Mouse (Mus musculus): ENCODE measurements at regions not wholly inside any gene's neighbourhood (a gene's known extent, or its start where the extent isn't known, plus 50 kb on each side); places are given as distances from the start of the nearest gene placed in this dataset.

DNA sequence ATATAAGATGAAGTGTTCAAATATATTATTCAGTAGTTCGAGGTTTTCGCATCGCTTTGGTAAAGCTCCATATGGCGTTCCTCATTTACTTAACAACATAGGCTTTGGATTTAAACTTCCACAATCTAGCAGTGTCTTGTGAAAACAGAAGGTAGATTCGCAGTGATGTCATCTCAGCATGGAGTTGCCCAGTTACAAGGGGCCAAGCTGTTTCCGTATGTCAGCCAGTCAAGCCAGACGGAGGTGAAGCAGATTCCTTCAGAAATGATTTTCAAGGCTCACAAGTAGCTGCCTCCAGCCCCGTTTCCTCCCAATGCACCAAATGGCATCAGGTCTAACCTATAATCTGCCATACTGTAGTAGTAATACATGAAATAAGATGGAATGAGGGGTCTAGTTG is 224.6 kb downstream of the Rwdd3 start:
- 89% methylated on average over 8 of the region's 8 CpGs for WGBS
- ATAC-seq (ENCODE audit: low FRiP score, low TSS enrichment), result no peak

GRCm38 (mm10) chr3:120934401-120934800 is 237.1 kb downstream of the Rwdd3 start:
- ATAC-seq (ENCODE audit: low FRiP score, low TSS enrichment), result no peak
- Histone ChIP-seq H3K36me3 (ENCODE audit: control insufficient read depth, insufficient read depth, low read length) (no peaks in the 10 kb centered on the region), H3K9me3 (ENCODE audit: control insufficient read depth, low read length) (no peaks in the 10 kb centered on the region), H3K4me1 (ENCODE audit: control insufficient read depth, insufficient read depth, low read length) (no peaks in the 10 kb centered on the region), H3K27ac (ENCODE audit: low read depth, low read length) (no peak overlapping the region), H3K4me2 (replicated peaks; ENCODE audit: low read depth, low read length) (no peak overlapping the region), H3K4me3 (ENCODE audit: low read length) (no peak overlapping the region), H3K9ac (ENCODE audit: low read depth, low read length) (no peak overlapping the region), H3K27me3 (ENCODE audit: control insufficient read depth, insufficient read depth, low read length) (no peaks in the 10 kb centered on the region)
- WGBS, result 93% methylated on average over 4 of the region's 4 CpGs

More for the DNA sequence above, 224.6 kb downstream of the Rwdd3 start:
- Histone ChIP-seq H3K9me3 (ENCODE audit: control insufficient read depth, low read length) (no peaks in the 10 kb centered on the region), H3K36me3 (ENCODE audit: control insufficient read depth, insufficient read depth, low read length) (no peaks in the 10 kb centered on the region), H3K4me1 (ENCODE audit: control insufficient read depth, insufficient read depth, low read length) (no peaks in the 10 kb centered on the region), H3K4me2 (replicated peaks; ENCODE audit: low read depth, low read length) (no peak overlapping the region), H3K27me3 (ENCODE audit: control insufficient read depth, insufficient read depth, low read length) (no peaks in the 10 kb centered on the region), H3K27ac (ENCODE audit: low read depth, low read length) (no peak overlapping the region), H3K9ac (ENCODE audit: low read depth, low read length) (no peak overlapping the region), H3K4me3 (ENCODE audit: low read length) (no peak overlapping the region)

DNA sequence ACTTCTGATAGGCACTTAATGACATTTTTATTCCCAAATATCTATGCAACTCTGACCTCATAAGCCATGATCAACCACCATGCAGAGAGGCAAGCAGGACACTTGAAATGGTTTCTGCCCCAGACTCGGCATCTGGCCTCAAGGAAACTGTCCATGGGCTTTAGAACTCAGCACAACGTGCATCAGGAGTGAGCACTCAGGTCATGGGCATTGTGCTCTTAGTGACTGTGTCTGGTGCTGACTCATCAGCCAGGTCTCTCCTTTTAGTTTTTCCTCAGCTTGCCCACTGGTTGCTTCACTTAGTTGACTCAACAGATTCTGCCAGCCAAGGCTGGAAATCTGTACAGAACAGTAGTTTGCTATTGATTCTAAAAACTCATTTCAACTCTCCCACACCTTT is 251.1 kb downstream of the Rwdd3 start:
- H3K27me3 ChIP-seq (ENCODE audit: control insufficient read depth, insufficient read depth, low read length), result no peaks in the 10 kb centered on the region
- no peak overlapping the region for H3K27ac ChIP-seq (ENCODE audit: low read depth, low read length)
- no peaks in the 10 kb centered on the region for H3K4me1 ChIP-seq (ENCODE audit: control insufficient read depth, insufficient read depth, low read length)
- no peaks in the 10 kb centered on the region for H3K36me3 ChIP-seq (ENCODE audit: control insufficient read depth, insufficient read depth, low read length)
- H3K9me3 ChIP-seq (ENCODE audit: control insufficient read depth, low read length), result no peaks in the 10 kb centered on the region
- ATAC-seq (ENCODE audit: low FRiP score, low TSS enrichment), result no peak
- WGBS, result 82% methylated on average over 2 of the region's 2 CpGs
- no peak overlapping the region for H3K4me3 ChIP-seq (ENCODE audit: low read length)
- H3K9ac ChIP-seq (ENCODE audit: low read depth, low read length), result no peak overlapping the region
- no peak overlapping the region for H3K4me2 ChIP-seq (replicated peaks; ENCODE audit: low read depth, low read length)

DNA sequence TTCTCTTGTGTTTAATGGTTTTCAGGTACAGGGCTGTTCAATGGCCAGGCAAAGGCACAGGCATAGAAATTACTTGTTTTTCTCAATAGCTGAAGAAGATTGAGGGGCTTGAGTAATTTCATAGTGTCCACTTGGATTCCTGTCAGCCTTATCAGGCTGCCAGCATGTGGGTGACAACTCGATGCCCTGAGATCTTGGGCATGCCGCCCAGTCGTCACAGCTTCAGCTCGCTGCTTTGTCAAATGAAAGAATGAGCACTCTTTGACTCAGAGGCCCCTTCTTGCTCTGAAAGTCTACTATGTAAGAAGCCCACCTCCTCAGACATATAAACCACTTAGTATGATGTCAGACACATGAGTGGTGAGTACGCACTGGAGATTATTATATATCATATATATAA is 272.6 kb downstream of the Rwdd3 start:
- WGBS, result 92% methylated on average over 5 of the region's 5 CpGs
- no peak overlapping the region for H3K4me2 ChIP-seq (replicated peaks; ENCODE audit: low read depth, low read length)

GRCm38 (mm10) chr3:120898258-120898657 is 273.2 kb downstream of the Rwdd3 start:
- Histone ChIP-seq H3K27me3 (ENCODE audit: control insufficient read depth, insufficient read depth, low read length) (no peaks in the 10 kb centered on the region), H3K27ac (ENCODE audit: low read depth, low read length) (no peak overlapping the region), H3K9me3 (ENCODE audit: control insufficient read depth, low read length) (no peaks in the 10 kb centered on the region), H3K36me3 (ENCODE audit: control insufficient read depth, insufficient read depth, low read length) (no peaks in the 10 kb centered on the region), H3K4me3 (ENCODE audit: low read length) (no peak overlapping the region), H3K4me1 (ENCODE audit: control insufficient read depth, insufficient read depth, low read length) (no peaks in the 10 kb centered on the region), H3K4me2 (replicated peaks; ENCODE audit: low read depth, low read length) (no peak overlapping the region), H3K9ac (ENCODE audit: low read depth, low read length) (no peak overlapping the region)
- WGBS, result 82% methylated on average over 9 of the region's 9 CpGs
- no peak for ATAC-seq (ENCODE audit: low FRiP score, low TSS enrichment)

More for the DNA sequence above, 272.6 kb downstream of the Rwdd3 start:
- ATAC-seq (ENCODE audit: low FRiP score, low TSS enrichment), result no peak
- Histone ChIP-seq H3K9me3 (ENCODE audit: control insufficient read depth, low read length) (no peaks in the 10 kb centered on the region), H3K27me3 (ENCODE audit: control insufficient read depth, insufficient read depth, low read length) (no peaks in the 10 kb centered on the region), H3K27ac (ENCODE audit: low read depth, low read length) (no peak overlapping the region), H3K9ac (ENCODE audit: low read depth, low read length) (no peak overlapping the region), H3K36me3 (ENCODE audit: control insufficient read depth, insufficient read depth, low read length) (no peaks in the 10 kb centered on the region), H3K4me1 (ENCODE audit: control insufficient read depth, insufficient read depth, low read length) (no peaks in the 10 kb centered on the region), H3K4me3 (ENCODE audit: low read length) (no peak overlapping the region)

DNA sequence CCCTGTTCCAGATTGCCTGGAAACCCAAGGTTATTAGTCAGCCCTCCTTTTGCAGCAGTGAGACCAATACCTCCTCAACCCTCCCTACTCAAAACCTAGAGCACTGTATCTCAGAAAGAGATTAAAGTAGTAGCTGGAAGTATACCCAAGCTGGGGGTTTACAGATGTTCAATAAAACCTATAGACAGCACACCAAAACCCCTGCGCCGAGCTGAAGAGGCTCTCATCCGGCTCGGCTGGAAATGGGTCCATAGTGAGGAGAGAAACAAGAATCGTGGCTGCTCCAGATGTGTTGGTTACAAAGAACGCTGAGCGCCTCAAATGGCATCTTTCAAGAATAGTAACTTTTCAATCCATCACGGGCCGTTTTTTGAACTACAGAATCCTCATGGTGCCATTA is 273.7 kb downstream of the Rwdd3 start:
- ATAC-seq (ENCODE audit: low FRiP score, low TSS enrichment), result no peak
- Histone ChIP-seq H3K9ac (ENCODE audit: low read depth, low read length) (no peak overlapping the region), H3K4me3 (ENCODE audit: low read length) (no peak overlapping the region), H3K27ac (ENCODE audit: low read depth, low read length) (no peak overlapping the region), H3K4me1 (ENCODE audit: control insufficient read depth, insufficient read depth, low read length) (no peaks in the 10 kb centered on the region), H3K27me3 (ENCODE audit: control insufficient read depth, insufficient read depth, low read length) (no peaks in the 10 kb centered on the region), H3K4me2 (replicated peaks; ENCODE audit: low read depth, low read length) (no peak overlapping the region), H3K9me3 (ENCODE audit: control insufficient read depth, low read length) (no peaks in the 10 kb centered on the region), H3K36me3 (ENCODE audit: control insufficient read depth, insufficient read depth, low read length) (no peaks in the 10 kb centered on the region)
- 94% methylated on average over 9 of the region's 9 CpGs for WGBS

DNA sequence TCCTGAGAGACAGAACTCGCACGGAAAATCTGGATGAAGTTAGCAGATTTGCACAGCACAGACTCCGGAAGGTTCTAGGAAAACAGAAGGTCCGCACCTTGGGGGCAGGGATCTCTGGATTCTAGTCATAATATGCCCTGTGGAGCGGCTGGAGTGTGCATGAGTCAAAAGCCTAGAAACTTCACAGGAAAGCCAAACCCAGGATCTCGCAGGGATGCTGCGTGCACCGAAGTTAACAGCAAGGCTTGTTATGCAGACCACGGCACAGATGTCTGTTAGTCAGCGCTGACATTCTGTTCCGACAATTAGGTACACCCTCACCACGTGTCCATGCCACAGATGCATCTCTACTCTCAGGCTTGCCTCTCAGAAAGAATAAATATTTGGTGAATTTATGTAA is 274.3 kb downstream of the Rwdd3 start:
- Histone ChIP-seq H3K4me1 (ENCODE audit: control insufficient read depth, insufficient read depth, low read length) (no peaks in the 10 kb centered on the region), H3K9ac (ENCODE audit: low read depth, low read length) (no peak overlapping the region), H3K4me3 (ENCODE audit: low read length) (no peak overlapping the region), H3K9me3 (ENCODE audit: control insufficient read depth, low read length) (no peaks in the 10 kb centered on the region), H3K4me2 (replicated peaks; ENCODE audit: low read depth, low read length) (no peak overlapping the region), H3K36me3 (ENCODE audit: control insufficient read depth, insufficient read depth, low read length) (no peaks in the 10 kb centered on the region), H3K27me3 (ENCODE audit: control insufficient read depth, insufficient read depth, low read length) (no peaks in the 10 kb centered on the region), H3K27ac (ENCODE audit: low read depth, low read length) (no peak overlapping the region)
- ATAC-seq (ENCODE audit: low FRiP score, low TSS enrichment), result no peak
- WGBS, result 93% methylated on average over 12 of the region's 12 CpGs

DNA sequence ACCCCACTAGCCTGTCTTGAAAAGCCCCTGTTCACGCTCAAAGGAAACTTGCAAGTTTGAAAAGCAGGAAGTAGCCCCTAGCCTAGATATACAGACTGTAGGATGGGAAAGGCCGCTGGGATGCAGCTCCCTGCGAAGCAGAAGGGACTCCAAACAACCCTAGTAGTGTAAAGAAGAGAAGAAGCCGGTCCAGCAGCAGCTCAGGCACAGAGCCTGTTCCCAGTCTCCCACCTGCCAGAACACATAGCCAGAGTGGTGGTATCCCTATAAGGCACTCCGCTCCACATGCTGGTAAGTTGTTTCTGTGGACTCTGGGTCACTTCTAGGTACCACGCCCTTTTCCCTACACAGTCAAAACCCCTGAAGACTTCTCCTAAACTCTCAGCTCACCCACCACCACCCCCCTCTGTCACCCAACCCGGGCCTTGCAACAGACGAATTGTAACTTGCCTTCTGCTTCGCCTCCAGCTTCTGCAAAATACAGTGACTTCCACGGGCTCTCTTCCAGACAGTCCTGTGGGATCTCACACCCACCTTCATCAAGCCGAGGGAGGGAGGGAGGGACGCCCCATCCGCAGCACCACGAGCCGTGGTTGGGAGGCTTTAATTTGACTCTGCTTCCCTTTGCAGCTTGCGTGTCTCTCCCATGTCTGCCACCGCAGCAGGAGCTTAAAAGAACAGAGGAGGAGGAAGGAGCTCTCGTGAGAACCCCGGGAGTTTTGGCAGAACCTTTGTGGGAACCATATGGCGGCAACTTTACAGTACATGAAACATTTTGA is 285.2 kb downstream of the Rwdd3 start:
- no peak for ATAC-seq (ENCODE audit: low FRiP score, low TSS enrichment)
- no peaks in the 10 kb centered on the region for H3K36me3 ChIP-seq (ENCODE audit: control insufficient read depth, insufficient read depth, low read length)
- H3K27me3 ChIP-seq (ENCODE audit: control insufficient read depth, insufficient read depth, low read length), result no peaks in the 10 kb centered on the region
- H3K9me3 ChIP-seq (ENCODE audit: control insufficient read depth, low read length), result no peaks in the 10 kb centered on the region
- 62% methylated on average over 20 of the region's 20 CpGs for WGBS
- no peak overlapping the region for H3K27ac ChIP-seq (ENCODE audit: low read depth, low read length)
- H3K9ac ChIP-seq (ENCODE audit: low read depth, low read length), result no peak overlapping the region
- H3K4me1 ChIP-seq (ENCODE audit: control insufficient read depth, insufficient read depth, low read length), result no peaks in the 10 kb centered on the region
- H3K4me3 ChIP-seq (ENCODE audit: low read length), result no peak overlapping the region
- H3K4me2 ChIP-seq (replicated peaks; ENCODE audit: low read depth, low read length), result no peak overlapping the region

DNA sequence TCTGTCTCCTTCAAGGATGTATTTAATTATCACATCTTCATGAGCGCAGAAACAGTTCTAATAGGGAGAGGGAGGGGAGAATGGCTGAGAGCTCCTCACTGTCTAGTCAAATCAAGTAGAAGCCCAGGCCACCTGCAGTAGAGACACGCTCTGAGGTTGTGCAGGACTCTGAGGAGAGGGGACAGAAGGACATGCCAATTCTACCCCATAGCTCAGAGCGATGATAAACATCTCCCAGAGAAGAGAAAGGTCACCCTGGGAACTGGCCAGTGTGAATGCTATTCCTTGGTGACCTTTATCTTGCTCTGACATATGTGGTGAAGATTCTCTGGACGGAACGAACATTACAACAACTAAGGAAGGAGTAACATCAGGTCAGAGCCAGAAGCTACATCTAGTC is 286.1 kb downstream of the Rwdd3 start:
- H3K4me3 ChIP-seq (ENCODE audit: low read length), result no peak overlapping the region
- whole genome bisulfite sequencing, result 91% methylated on average over 5 of the region's 5 CpGs
- H3K36me3 ChIP-seq (ENCODE audit: control insufficient read depth, insufficient read depth, low read length), result no peaks in the 10 kb centered on the region
- H3K27me3 ChIP-seq (ENCODE audit: control insufficient read depth, insufficient read depth, low read length), result no peaks in the 10 kb centered on the region
- H3K9me3 ChIP-seq (ENCODE audit: control insufficient read depth, low read length), result no peaks in the 10 kb centered on the region
- H3K9ac ChIP-seq (ENCODE audit: low read depth, low read length), result no peak overlapping the region
- ATAC-seq (ENCODE audit: low FRiP score, low TSS enrichment), result no peak
- H3K27ac ChIP-seq (ENCODE audit: low read depth, low read length), result no peak overlapping the region
- H3K4me1 ChIP-seq (ENCODE audit: control insufficient read depth, insufficient read depth, low read length), result no peaks in the 10 kb centered on the region
- no peak overlapping the region for H3K4me2 ChIP-seq (replicated peaks; ENCODE audit: low read depth, low read length)

All from kidney, embryonic 14.5 days (tissue).